ENCODE assay signal across 9 mouse cellular contexts in the genomic region with DNA sequence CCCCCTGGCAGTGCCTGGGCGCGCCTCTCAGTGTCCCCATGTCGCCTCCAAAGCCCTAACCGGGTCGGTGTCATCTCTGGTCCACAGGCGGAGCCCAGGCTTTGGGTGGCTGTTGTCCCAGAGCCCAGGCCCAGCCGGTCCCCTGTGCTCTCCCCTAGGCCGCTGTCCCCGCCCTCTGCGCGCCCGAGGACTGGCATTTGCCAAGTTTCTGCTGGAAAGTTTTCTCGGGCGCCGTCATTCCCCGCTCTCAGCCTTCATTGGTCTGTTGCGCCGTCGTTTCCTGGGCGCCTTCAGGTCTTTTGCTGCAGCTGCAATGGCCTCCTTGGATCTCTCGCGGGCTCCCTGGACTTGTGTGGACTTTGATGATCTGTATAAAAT. TPM values are rescaled to one million over a fixed set of nuclear protein-coding genes. Genes with fewer than 3 reads are reported as not detected.
A peak's percentile ranks its signal among the peaks of the same experiment; 100 is the strongest.
DNase-seq lines count a peak whose midpoint lies in the region; ATAC-seq and TF ChIP-seq lines count a peak whose summit lies in the region.
"Had no signal": no experiment of that assay in that cellular context is flagged by ENCODE, and none has a peak within 500 bp of the region (broad histone marks: within the 10 kb centered on the region; RNA-seq: fewer than 3 reads in every experiment).

No protein-coding gene starts in this region.

- no peak for TF ChIP-seq CTCF in E14TG2a.4 (conservative IDR thresholded peaks at IDR 0.05; ENCODE audit: low read length)
- no peak for TF ChIP-seq CTCF in olfactory bulb, adult 2 months (IDR thresholded peaks at IDR 0.05; ENCODE audit: insufficient read depth, low read depth, low read length)

- ATAC-seq in forebrain, embryonic 16.5 days, result peak; percentile 92
- peak; percentile 67 for ATAC-seq in liver, embryonic 16.5 days (ENCODE audit: low read depth)

- intact Hi-C loops in heart, postnatal 10 days (cut with DNase I), result no loop called here

- peak overlapping the region; percentile 65 for H3K27ac ChIP-seq in forebrain, embryonic 16.5 days (ENCODE audit: low read length)
- peak overlapping the region; percentile 34; the same call in 1 of the 2 replicates for H3K27ac ChIP-seq in liver, embryonic 16.5 days (ENCODE audit: low read length)
- peak overlapping the region; percentile 83 for H3K27ac ChIP-seq in olfactory bulb, adult 2 months (ENCODE audit: insufficient read depth, low read depth, low read length)

- peak overlapping the region; percentile 96 for H3K4me2 ChIP-seq in forebrain, embryonic 16.5 days (ENCODE audit: low read length)
- peak overlapping the region; percentile 35 for H3K4me2 ChIP-seq in liver, embryonic 16.5 days (ENCODE audit: low read depth, low read length)

- peak overlapping the region; percentile 80 for H3K9ac ChIP-seq in forebrain, embryonic 16.5 days (replicated peaks; ENCODE audit: low read depth, low read length)
- peak overlapping the region; percentile 61 for H3K9ac ChIP-seq in liver, embryonic 16.5 days (ENCODE audit: low read depth, low read length)

- H3K4me3 ChIP-seq in E14TG2a.4 (replicated peaks; ENCODE audit: low read length), result peak overlapping the region; percentile 80
- peak overlapping the region; percentile 71 for H3K4me3 ChIP-seq in forebrain, embryonic 16.5 days (replicated peaks; ENCODE audit: low read length)
- H3K4me3 ChIP-seq in liver, embryonic 16.5 days (ENCODE audit: low read depth, low read length), result peak overlapping the region; percentile 60
- H3K4me3 ChIP-seq in olfactory bulb, adult 2 months (ENCODE audit: insufficient read depth, low read depth, low read length), result peak overlapping the region; percentile 87

- no peaks in the 10 kb centered on the region for H3K36me3 ChIP-seq in E14TG2a.4 (ENCODE audit: insufficient read depth, low read length)
- H3K36me3 ChIP-seq in forebrain, embryonic 16.5 days (ENCODE audit: control insufficient read depth, insufficient read depth), result no peaks in the 10 kb centered on the region
- H3K36me3 ChIP-seq in liver, embryonic 16.5 days (ENCODE audit: control insufficient read depth, insufficient read depth), result no peaks in the 10 kb centered on the region

- no peak for TF ChIP-seq POLR2A in olfactory bulb, adult 2 months (IDR thresholded peaks at IDR 0.05; ENCODE audit: insufficient read depth, low read depth, low read length)

- WGBS in forebrain, embryonic 16.5 days, result 0% methylated on average over 21 of the region's 22 CpGs
- 6% methylated on average over 22 of the region's 22 CpGs for WGBS in liver, embryonic 16.5 days (ENCODE audit: insufficient replicate concordance)
- WGBS in olfactory bulb, adult 2 months, result 2% methylated on average over 22 of the region's 22 CpGs

- H3K4me1 ChIP-seq in E14TG2a.4 (replicated peaks; ENCODE audit: low read depth, low read length), result peaks cover 9% of the 10 kb centered on the region
- H3K4me1 ChIP-seq in forebrain, embryonic 16.5 days (replicated peaks; ENCODE audit: control insufficient read depth, insufficient read depth, low read length), result peaks cover 8% of the 10 kb centered on the region
- H3K4me1 ChIP-seq in liver, embryonic 16.5 days (ENCODE audit: control insufficient read depth, low read depth, low read length), result no peaks in the 10 kb centered on the region
- peaks cover 11% of the 10 kb centered on the region for H3K4me1 ChIP-seq in olfactory bulb, adult 2 months (ENCODE audit: control insufficient read depth, insufficient read depth, low read length)

- H3K27me3 ChIP-seq in E14TG2a.4 (ENCODE audit: insufficient read depth, low read length), result peaks cover 46% of the 10 kb centered on the region
- H3K27me3 ChIP-seq in forebrain, embryonic 16.5 days (replicated peaks; ENCODE audit: control insufficient read depth, insufficient read depth, low read length), result no peaks in the 10 kb centered on the region
- H3K27me3 ChIP-seq in liver, embryonic 16.5 days (ENCODE audit: control insufficient read depth, insufficient read depth, low read depth, low read length), result no peaks in the 10 kb centered on the region; the same call in 1 of the 2 replicates

- H3K9me3 ChIP-seq in E14TG2a.4 (ENCODE audit: low read length), result no peaks in the 10 kb centered on the region
- no peaks in the 10 kb centered on the region for H3K9me3 ChIP-seq in forebrain, embryonic 16.5 days (ENCODE audit: control insufficient read depth, low read length)
- no peaks in the 10 kb centered on the region for H3K9me3 ChIP-seq in liver, embryonic 16.5 days (replicated peaks; ENCODE audit: control insufficient read depth, low read length)

- peak; percentile 70 for DNase-seq in cerebellum, adult 11 months
- peak; percentile 94 for DNase-seq in heart, postnatal 10 days
- DNase-seq in kidney, postnatal 4 days, result peak; percentile 91 to 95
- peak; percentile 77 for DNase-seq in urinary bladder, postnatal 25 days (ENCODE audit: low spot score)

RNA-seq across cellular contexts. Expression of gene Parva, which starts 0.8 kb away (rescaled TPM):
- 21.1 and 27.1 TPM in 2 replicates for polyA plus RNA-seq in forebrain, embryonic 16.5 days (2015; fragmentation: Nextera tagmentation; extraction: Ambion mirVana)
- total RNA-seq in heart, postnatal 10 days (2021), result 10 to 100 TPM; 88.1 to 92.3 TPM
- 8.0 and 9.2 TPM in 2 replicates for polyA plus RNA-seq in liver, embryonic 16.5 days (2015; fragmentation: Nextera tagmentation; extraction: Ambion mirVana)
- 269 TPM in 1 of 2 replicates, not detected in the other for polyA plus RNA-seq in olfactory bulb, adult 2 months (2012; ENCODE audit: insufficient read depth, insufficient read length, low replicate concordance, missing spikeins)
- total RNA-seq: MEL had no signal

Comparison
In these comparisons a context has a peak if more than half of its experiments do, and no peak if none do; other contexts are left out.
1. Peak in every context shown above with its lines: DNase-seq, ATAC-seq, H3K4me3 ChIP-seq and H3K27ac ChIP-seq.